Mouse (Mus musculus) liver, embryonic 16.5 days (tissue): Measurements from ENCODE around the gene Lrsam1. TPM values are rescaled to one million over a fixed set of nuclear protein-coding genes. Genes with fewer than 3 reads are reported as not detected.

Experiments used
- ATAC-seq: fragments of 200-750 bp; cut with Nextera tagmentation; 2 replicates; pipeline ENCODE4 v1.8.0; 2017; ENCODE audit warnings: low read depth, mild to moderate bottlenecking, moderate number of reproducible peaks, moderate library complexity
- H3K27ac ChIP-seq: fragments of 300-500 bp; sonication (generic); 2 replicates; pipeline ENCODE4 v1.5.1; 2014; ENCODE audit warnings: mild to moderate bottlenecking, low read length
- H3K27me3 ChIP-seq: fragments of 300-500 bp; sonication (generic); 2 replicates; pipeline ENCODE4 v1.6.1; 2014; ENCODE audit warnings: low read depth, low read length, mixed read lengths; ENCODE audit not compliant: control insufficient read depth, insufficient read depth
- H3K36me3 ChIP-seq: fragments of 300-500 bp; sonication (generic); 2 replicates; pipeline ENCODE4 v1.6.1; 2014; ENCODE audit warnings: mild to moderate bottlenecking; ENCODE audit not compliant: control insufficient read depth, insufficient read depth
- H3K4me1 ChIP-seq: fragments of 300-500 bp; sonication (generic); 2 replicates; pipeline ENCODE4 v1.6.1; 2014; ENCODE audit warnings: low read depth, low read length, mixed read lengths; ENCODE audit not compliant: control insufficient read depth
- H3K4me2 ChIP-seq: fragments of 300-500 bp; sonication (generic); 2 replicates; pipeline ENCODE4 v1.6.1; 2014; ENCODE audit warnings: low read depth, low read length, mixed read lengths
- H3K4me3 ChIP-seq: fragments of 300-500 bp; sonication (generic); 2 replicates; pipeline ENCODE4 v1.5.1; 2014; ENCODE audit warnings: low read depth, mild to moderate bottlenecking, low read length
- H3K9ac ChIP-seq: fragments of 300-500 bp; sonication (generic); 2 replicates; pipeline ENCODE4 v1.6.1; 2014; ENCODE audit warnings: low read depth, low read length
- H3K9me3 ChIP-seq: fragments of 300-500 bp; sonication (generic); replicated peaks from 2 replicates; pipeline ENCODE4 v1.6.1; 2016; ENCODE audit warnings: low read length; ENCODE audit not compliant: control insufficient read depth
- WGBS: fragments of 180-500 bp; shearing (Covaris S2); extraction: QIAGEN DNeasy Blood & Tissue Kit; methylation state at CpG from one replicate; pipeline ENCODE4 v1.1.7; 2014; ENCODE audit not compliant: insufficient replicate concordance; 5-methylcytosine and 5-hydroxymethylcytosine counted together
- polyA plus RNA-seq: library from polyadenylated mRNA; unstranded; fragments of >200 nt; fragmentation: Nextera tagmentation; extraction: Ambion mirVana; gene quantifications from 2 replicates; pipeline ENCODE4 v1.2.1, GENCODE M21; 2015

Lrsam1 gene
- polyA plus RNA-seq, 1 experiment from 2014 or later: 1.9 TPM

DNA sequence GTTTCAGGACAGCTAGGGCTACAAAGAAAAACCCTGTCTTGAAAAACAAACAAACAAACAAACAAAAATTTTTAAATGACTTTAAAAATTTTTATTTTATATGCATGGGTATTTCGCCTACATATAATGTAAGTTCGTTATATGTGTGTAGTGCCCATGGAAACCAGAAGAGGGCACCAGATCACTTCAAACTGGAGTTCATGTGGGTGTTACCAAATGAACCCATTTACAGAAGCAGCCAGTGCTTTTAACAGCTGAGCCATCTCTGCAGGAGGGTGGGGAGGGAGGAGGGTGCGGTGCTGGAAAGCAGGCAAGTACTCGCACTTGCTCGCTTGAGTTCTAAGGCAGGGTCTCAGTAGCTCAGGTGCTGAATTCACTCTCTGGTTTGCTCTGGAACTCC is 22.0 kb downstream of the Lrsam1 start:
- Histone ChIP-seq H3K9ac (no peak overlapping the region), H3K27ac (no peak overlapping the region), H3K9me3 (no peaks in the 10 kb centered on the region), H3K4me1 (no peaks in the 10 kb centered on the region), H3K4me3 (no peak overlapping the region), H3K27me3 (no peaks in the 10 kb centered on the region), H3K4me2 (no peak overlapping the region), H3K36me3 (no peaks in the 10 kb centered on the region)
- no peak for ATAC-seq
- 39% methylated on average over 5 of the region's 5 CpGs for WGBS

DNA sequence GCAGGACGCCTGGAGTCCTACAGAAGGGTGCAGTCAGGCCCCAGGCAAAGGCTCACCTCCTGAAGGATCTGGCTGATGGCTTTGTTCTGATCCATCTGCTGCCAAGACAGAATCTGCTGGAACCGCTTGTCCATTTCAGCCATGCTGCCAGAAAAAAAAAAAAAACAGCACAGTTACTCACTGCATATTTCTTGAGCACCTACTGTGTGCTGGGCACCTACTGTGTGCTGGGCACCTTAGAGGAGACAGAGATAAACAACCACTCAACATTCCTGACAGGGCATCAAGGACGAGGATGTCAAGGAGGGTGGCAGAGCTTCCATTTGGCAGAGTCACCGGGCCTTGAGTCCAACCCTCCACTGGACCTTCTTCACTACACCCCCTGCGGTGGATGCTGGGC is 22.7 kb downstream of the Lrsam1 start:
- H3K27me3 ChIP-seq: no peaks in the 10 kb centered on the region
- no peaks in the 10 kb centered on the region for H3K9me3 ChIP-seq
- no peak overlapping the region for H3K9ac ChIP-seq
- WGBS: 68% methylated on average over 5 of the region's 5 CpGs
- H3K36me3 ChIP-seq: no peaks in the 10 kb centered on the region
- no peak overlapping the region for H3K27ac ChIP-seq
- H3K4me3 ChIP-seq: no peak overlapping the region
- no peak for ATAC-seq
- H3K4me1 ChIP-seq: no peaks in the 10 kb centered on the region
- H3K4me2 ChIP-seq: no peak overlapping the region

DNA sequence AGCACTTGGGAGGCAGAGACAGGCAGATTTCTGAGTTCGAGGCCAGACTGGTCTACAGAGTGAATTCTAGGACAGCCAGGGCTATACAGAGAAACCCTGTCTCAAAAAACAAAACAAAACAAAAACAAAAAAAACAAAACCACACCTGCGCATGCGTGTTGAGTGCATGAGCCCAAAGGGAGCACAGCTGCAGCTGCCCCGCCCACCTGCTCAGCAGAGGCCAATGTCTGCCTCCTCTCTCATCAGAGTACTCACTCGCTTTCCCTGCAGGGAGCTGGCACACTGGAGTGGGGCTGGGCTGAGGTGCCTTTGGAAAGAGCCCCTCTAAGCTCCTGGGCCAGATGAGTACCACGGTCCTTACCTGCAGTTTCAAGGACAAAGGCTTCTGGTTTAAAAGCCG is 29.7 kb downstream of the Lrsam1 start:
- Histone ChIP-seq H3K36me3 (no peaks in the 10 kb centered on the region), H3K4me3 (no peak overlapping the region), H3K27me3 (no peaks in the 10 kb centered on the region), H3K9ac (no peak overlapping the region), H3K9me3 (no peaks in the 10 kb centered on the region), H3K27ac (no peak overlapping the region), H3K4me2 (no peak overlapping the region), H3K4me1 (peaks cover 7% of the 10 kb centered on the region)
- ATAC-seq: no peak
- WGBS: 62% methylated on average over 7 of the region's 7 CpGs

DNA sequence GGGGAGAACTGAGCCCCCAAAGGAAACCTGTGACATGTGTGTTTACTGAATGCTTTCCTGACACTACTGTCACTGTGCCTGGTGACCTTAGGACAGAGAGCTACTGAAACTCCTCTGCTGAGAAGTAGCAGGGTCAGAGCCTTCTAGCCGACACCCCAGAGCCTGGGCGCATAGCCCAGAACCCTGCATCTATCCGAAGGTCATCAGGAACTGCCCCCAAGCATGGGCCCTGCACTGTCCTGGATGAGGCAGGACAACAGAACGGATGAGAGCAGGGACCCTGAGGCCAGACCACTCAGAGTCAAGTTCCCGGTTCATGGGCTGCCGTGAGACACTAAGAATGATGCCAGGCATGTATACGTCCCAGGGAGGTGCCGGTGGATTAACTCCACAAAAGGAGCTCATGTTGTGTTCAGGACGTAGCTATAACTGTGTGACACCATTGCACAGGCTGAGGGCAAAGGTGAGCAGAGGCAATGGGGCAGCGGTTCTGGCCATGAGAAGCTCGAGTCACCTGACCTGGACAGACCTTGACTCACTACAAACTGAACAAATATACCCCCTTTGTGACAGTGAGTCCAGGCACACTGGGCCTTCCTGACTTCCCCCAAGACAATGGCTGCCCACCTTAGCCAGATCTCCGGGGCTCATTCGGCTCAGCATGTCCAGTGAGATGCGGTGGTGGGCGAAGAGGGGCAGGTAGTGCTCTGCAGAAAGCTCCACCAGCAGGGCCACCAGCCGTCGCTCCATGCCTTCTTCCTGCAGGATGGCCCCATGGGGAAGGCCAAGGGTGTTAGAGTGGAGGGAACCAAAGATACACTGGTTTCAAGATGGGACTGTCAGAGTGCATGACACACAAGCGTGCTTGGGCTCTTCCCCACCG is 32.2 kb downstream of the Lrsam1 start:
- ATAC-seq: peak; percentile 73
- Histone ChIP-seq H3K27ac (peak overlapping the region; percentile 73), H3K4me1 (peaks cover 7% of the 10 kb centered on the region), H3K9me3 (no peaks in the 10 kb centered on the region), H3K9ac (no peak overlapping the region), H3K4me3 (no peak overlapping the region), H3K27me3 (no peaks in the 10 kb centered on the region), H3K4me2 (no peak overlapping the region), H3K36me3 (no peaks in the 10 kb centered on the region)
- 71% methylated on average over 19 of the region's 19 CpGs for WGBS

DNA sequence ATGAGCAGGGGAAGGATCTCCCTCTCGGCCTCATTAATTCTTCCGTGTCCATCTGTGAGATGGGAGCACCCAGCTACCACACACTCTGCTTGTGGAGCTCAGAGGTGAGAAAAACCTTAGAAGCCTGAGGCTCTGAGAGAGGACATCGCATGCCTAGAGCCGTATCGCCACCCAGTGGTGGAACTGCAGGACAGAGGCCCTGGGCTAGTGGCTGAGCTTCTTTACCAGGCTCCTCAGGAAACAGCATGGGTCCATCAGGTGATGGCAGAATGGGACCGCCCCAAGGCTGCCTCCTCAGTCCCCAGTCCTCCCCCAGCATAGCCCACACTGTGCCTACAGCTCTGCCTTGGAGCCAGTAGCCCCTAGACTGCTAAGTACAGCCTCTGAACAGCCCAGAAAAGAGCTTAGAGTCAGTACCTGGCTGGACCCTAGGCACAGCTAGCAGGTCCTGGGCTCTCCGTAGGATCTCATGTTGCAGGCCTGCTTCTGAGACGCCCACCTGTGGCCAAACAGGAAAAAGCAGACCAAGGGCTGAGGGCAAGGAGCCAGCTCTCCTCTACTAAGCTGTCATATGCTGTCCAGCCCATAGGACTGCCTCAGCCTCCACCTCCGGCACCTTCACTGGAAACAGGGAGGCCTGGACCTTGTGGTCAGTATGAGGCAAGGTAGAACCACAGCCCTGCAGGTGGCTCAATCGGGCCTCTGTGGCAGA is 33.0 kb downstream of the Lrsam1 start:
- H3K9ac ChIP-seq: no peak overlapping the region
- peak; percentile 63 for ATAC-seq
- 29% methylated on average over 10 of the region's 10 CpGs for WGBS
- no peak overlapping the region for H3K4me3 ChIP-seq
- H3K27ac ChIP-seq: peak overlapping the region; percentile 73
- no peaks in the 10 kb centered on the region for H3K27me3 ChIP-seq
- H3K36me3 ChIP-seq: no peaks in the 10 kb centered on the region
- no peak overlapping the region for H3K4me2 ChIP-seq
- no peaks in the 10 kb centered on the region for H3K9me3 ChIP-seq
- peaks cover 7% of the 10 kb centered on the region for H3K4me1 ChIP-seq

DNA sequence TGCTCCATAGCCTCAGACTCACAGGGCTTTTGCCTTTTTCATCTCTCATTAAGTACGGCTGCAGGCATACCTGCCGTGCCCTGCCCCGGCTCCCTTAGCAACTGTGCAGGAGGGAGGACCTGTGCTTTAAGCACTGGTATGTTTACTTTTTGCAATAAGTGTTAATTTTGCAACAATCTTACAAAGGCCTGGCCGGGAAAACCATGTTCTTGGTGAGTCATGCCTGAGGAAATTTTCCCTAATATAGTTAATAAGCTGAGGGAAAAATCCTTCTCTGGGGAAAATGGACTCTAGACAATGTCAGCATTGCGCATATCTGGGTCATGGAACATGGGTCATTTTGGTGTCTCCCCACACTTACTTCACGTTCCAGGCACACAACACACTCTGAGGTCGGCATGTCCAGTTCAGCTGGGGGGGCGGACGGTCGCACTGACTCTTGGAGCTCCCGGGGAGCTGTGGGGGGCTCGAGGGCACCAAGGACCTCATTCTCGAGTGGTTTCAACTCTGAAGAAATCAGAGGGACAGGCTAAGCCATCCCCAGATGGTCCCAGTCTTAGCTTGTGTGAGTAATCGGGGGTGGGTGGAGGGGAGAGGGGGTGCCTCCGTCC is 33.7 kb downstream of the Lrsam1 start:
- no peak overlapping the region for H3K4me2 ChIP-seq
- WGBS: 67% methylated on average over 15 of the region's 15 CpGs
- no peaks in the 10 kb centered on the region for H3K9me3 ChIP-seq
- no peak overlapping the region for H3K9ac ChIP-seq
- no peak for ATAC-seq
- no peaks in the 10 kb centered on the region for H3K27me3 ChIP-seq
- peak overlapping the region; percentile 17; the same call in 1 of the 2 replicates for H3K27ac ChIP-seq
- H3K36me3 ChIP-seq: no peaks in the 10 kb centered on the region
- no peak overlapping the region for H3K4me3 ChIP-seq
- H3K4me1 ChIP-seq: peaks cover 7% of the 10 kb centered on the region

DNA sequence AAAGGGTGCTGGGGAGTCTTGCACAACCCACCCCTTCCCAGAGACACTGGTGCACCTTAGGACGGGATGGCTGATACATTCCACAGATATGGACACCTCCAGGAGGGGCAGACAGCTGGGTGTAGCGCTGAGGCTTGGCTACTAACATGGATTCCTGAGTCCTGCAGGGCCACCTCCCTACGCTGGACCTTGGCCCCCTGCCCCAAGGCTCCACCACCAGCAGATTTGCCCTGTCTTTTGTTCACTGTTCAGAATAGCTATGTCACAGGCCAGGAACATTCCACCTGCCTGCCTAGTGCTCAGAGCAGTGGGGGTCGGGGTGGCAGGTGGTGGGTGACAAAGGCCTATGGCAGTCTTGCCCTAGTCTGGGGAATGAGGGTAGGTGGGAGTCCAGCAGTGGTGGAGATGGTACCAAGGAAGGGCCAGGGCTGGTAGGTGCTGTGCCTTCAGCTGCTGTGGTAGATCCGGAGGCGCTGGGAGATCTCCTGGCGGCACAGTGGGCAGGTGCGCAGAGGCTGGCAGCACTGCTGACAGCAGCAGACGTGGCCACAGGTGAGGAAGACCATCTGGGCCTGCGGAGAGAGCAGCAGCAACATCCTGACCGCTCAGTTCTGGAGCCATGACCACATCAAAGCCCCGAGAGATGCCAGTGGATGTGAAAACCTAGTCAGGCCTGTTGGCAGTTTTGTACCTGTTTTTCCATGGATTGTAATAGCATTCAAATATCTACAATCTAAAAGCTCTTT is 34.9 kb downstream of the Lrsam1 start:
- 78% methylated on average over 12 of the region's 12 CpGs for WGBS
- ATAC-seq: no peak
- H3K27me3 ChIP-seq: no peaks in the 10 kb centered on the region

DNA sequence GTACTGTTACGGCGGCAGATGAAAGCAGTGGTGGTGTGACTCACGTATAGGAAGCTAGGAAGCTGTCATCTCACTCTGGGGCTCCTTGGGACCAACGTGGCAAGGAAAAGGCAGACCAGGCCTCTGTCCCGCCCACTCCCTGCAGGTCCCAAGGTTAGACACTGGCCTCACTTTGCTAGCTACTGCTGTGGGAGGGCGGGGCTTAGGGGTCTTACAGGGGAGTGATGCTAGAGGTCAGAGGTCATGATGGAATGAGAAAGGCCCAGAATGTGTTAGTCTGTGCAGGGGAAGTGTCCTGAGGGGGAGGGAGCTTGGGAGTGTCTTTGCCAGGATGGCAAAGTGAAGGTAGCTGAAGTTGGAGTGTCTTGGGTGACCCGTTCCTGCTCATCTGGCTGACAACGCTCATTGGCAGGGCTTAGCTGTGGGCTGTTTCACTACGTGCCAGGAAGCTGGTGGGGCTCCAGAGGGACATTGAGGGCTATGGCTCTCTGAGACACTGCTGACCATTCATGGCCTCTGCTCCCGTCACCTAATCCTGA is 37.0 kb downstream of the Lrsam1 start:
- WGBS: 67% methylated on average over 10 of the region's 10 CpGs
- Histone ChIP-seq H3K9me3 (no peaks in the 10 kb centered on the region), H3K4me2 (no peak overlapping the region), H3K27me3 (no peaks in the 10 kb centered on the region), H3K27ac (no peak overlapping the region), H3K9ac (no peak overlapping the region), H3K4me1 (peaks cover 7% of the 10 kb centered on the region), H3K36me3 (peaks cover 5% of the 10 kb centered on the region; the same call in 1 of the 2 replicates), H3K4me3 (no peak overlapping the region)
- no peak for ATAC-seq

More for the DNA sequence above, 34.9 kb downstream of the Lrsam1 start:
- H3K9me3 ChIP-seq: no peaks in the 10 kb centered on the region
- H3K9ac ChIP-seq: no peak overlapping the region
- H3K36me3 ChIP-seq: no peaks in the 10 kb centered on the region
- no peak overlapping the region for H3K4me3 ChIP-seq
- peaks cover 7% of the 10 kb centered on the region for H3K4me1 ChIP-seq
- no peak overlapping the region for H3K27ac ChIP-seq
- H3K4me2 ChIP-seq: no peak overlapping the region
